Mouse (Mus musculus): Measurements from ENCODE around the gene Defb20. TPM values are rescaled to one million over a fixed set of nuclear protein-coding genes. Genes with fewer than 3 reads are reported as not detected.

Gene Defb20
- polyA plus RNA-seq, 1 experiment = 2,619 TPM

DNA sequence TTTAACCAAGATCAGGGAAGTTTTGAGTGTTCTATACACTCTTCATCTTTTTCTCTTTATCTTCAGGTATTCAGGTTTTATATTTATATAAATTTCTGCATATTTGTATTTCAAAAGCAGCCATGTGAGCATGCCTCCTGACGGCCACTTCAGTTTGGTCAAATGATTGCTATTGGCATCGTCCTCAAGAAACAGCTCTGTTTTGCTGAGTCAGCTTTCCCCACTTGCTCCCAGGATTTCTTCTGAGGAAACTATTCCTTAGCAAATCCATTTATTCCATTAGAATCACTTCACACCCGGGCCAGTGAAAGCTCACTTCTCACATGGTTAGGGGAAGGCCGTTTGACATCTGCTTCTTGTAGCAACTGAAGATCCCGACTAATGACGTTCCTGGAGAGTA lies 21.2 kb downstream of the Defb20 start:
- no peak for DNase-seq (ENCODE audit: low read depth)

DNA sequence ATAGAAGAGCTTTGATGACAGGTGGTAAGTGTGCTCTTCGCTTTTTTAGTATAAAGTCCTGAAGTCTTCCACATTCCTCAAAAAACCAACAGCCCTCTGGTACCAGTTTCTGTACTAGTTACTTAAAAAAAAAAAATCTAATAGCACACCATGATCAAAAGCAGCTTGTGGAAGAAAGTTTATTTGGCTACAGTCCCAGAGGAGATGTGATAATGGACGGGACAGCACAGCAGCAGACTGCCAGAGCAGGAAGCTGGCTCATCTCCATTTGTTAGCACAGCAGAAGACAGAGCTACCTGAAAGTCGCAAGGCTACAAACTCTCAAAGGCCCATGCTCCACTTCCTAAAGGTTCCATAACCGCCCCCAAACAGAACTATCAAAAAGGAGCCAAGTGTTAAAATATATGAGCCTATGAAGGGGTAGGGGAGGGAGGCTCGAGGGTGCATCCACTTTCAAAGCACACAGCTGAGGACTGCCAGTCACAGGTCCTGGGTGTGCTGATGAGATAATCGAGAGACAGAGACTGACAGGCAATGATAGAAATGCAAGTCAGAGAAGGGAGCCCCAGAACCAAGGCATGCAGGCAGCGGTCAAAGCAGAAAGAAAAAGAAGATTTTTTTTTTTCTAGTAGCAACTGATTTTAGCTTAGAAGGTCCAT lies 23.5 kb downstream of the Defb20 start:
- no peak for DNase-seq (ENCODE audit: low read depth)

DNA sequence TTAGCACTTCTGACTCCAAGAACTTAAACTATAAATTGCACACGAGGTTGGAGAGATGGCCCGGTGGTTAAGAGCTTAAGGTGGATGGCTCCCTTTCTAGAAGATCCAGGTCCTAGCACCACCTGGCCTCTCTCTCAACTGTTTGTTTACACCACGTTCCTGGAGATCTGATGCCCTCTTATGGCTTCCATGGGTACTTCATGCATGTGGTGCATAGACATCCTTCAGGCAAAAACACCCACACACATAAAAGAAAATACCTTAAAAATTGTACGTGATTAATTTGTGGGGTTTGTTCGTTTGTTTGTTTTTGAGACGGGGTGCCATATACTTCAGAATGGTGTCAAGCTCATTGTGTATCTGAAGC lies 24.0 kb downstream of the Defb20 start:
- no peak for DNase-seq (ENCODE audit: low read depth)

DNA sequence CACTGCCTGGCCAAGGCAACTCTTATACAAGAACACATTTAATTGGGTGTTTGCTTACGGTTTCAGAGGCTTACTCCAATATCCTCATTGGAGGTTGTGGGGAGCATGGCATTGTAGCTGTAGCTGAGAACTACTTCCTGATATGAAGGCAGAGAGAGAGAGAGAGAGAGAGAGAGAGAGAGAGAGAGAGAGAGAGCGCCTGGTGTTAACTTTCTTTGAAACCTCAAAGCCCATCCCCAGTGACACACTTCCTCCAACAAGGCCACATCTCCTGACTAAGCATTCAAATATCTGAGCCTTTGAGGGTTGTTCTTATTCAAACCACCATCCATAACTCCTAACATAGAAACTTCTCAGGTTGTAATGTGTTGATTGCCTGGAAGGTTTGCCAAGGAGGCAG lies 27.1 kb downstream of the Defb20 start:
- DNase-seq (ENCODE audit: low read depth) = no peak

DNA sequence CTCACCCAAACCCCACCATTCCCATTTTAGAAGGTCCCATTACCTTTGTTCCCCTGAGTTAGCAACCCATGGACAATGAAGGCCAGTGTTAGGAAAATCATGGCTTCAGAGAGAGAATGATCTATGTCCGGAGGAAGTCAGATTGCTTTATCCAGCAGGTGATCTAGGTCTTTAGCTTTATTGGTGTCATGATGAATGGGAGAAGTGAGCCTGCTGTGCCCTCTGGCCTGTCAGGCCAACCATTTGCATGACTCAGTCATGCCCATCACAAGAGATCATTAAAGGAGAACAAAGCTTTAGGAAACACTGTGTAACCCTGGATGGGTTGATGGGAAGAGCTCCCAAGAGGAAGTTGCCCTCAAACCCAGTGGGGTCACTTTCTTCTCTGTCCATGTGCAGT lies 34.7 kb downstream of the Defb20 start, which contains the start of gene Defb26:
Gene Defb26, minus strand, starts transcription at position 101 of the 400 bp plus-strand sequence.
- no peak for DNase-seq (ENCODE audit: low read depth)

DNA sequence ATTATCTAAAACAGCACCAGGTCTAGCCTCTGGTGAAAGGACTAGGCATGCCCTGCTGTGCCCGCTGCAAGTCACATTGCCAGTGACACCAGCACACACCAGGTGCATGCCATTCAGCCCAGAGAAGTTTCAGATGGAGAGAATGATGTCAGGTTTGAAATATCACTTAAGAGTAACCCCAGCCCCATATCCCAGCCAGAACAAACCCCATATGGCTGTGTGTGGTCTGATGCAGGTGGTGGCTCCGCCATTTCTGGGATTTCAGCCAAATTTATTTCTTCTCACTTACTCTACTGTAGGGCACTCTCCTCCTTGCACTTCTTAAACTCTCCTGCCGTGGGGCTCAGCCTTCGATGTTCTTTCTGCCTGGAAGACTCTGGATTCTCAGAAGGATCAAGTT lies 39.2 kb downstream of the Defb20 start:
- DNase-seq (ENCODE audit: low read depth) = no peak

DNA sequence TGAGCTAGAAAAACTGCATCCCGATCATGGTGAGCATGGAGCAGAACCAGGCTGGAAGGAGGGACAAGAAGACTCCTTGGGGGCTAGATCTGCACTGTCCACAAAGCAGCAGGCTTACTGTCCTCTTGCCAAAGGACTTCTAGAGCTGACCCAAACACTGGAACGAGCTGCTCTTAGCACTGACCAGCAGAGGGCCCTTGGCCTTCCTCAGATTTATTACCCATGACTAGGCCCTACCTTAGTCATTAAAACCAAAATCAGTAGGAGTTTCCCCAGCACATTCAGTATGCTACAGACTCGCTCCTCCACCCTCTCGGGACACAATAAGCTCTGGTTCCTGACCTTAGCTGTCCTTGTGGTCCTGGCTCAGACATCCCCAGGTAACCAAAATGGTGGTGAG lies 41.1 kb downstream of the Defb20 start, which contains the start of gene Defb28:
Gene Defb28, plus strand, starts transcription at position 275 of the 400 bp plus-strand sequence.
- DNase-seq (ENCODE audit: low read depth) = no peak

Other genes starting within 250 kb of the Defb20 start
- 82.0 and 93.5 TPM in 2 replicates for gene Tbc1d20, start 183.2 kb upstream of the Defb20 start, polyA plus RNA-seq (2012; rRNA removed)
- 140 and 169 TPM in 2 replicates for gene Rbck1, start 144.4 kb upstream of the Defb20 start, polyA plus RNA-seq (2012; rRNA removed)
- gene Trib3, start 133.0 kb upstream of the Defb20 start, polyA plus RNA-seq (2012; rRNA removed) = 3.6 and 4.3 TPM in 2 replicates
- gene Nrsn2, start 100.4 kb upstream of the Defb20 start, polyA plus RNA-seq (2012; rRNA removed) = 0.07 and 0.08 TPM in 2 replicates
- gene Sox12, start 79.0 kb upstream of the Defb20 start, polyA plus RNA-seq (2012; rRNA removed) = 14.0 and 20.1 TPM in 2 replicates
- gene Zcchc3, start 62.0 kb upstream of the Defb20 start, polyA plus RNA-seq (2012; rRNA removed) = 4.0 and 5.6 TPM in 2 replicates
- 1.5 and 3.9 TPM in 2 replicates for gene 6820408C15Rik, start 61.5 kb upstream of the Defb20 start, polyA plus RNA-seq (2012; rRNA removed)
- 374 and 466 TPM in 2 replicates for gene Defb23, start 12.4 kb upstream of the Defb20 start, polyA plus RNA-seq (2012; rRNA removed)
- 427 and 445 TPM in 2 replicates for gene Defb22, start 13.1 kb downstream of the Defb20 start, polyA plus RNA-seq (2012; rRNA removed)
- 162 and 254 TPM in 2 replicates for gene Defb26, start 34.6 kb downstream of the Defb20 start, polyA plus RNA-seq (2012; rRNA removed)
- gene Defb28, start 41.2 kb downstream of the Defb20 start, polyA plus RNA-seq (2012; rRNA removed) = 568 and 1,189 TPM in 2 replicates
- 275 and 317 TPM in 2 replicates for gene Defb29, start 63.0 kb downstream of the Defb20 start, polyA plus RNA-seq (2012; rRNA removed)
- gene Gm17416, start 92.3 kb downstream of the Defb20 start, polyA plus RNA-seq (2012; rRNA removed) = under 0.01 and 893 TPM in 2 replicates
- 358 and 473 TPM in 2 replicates for gene Defb21, start 95.7 kb downstream of the Defb20 start, polyA plus RNA-seq (2012; rRNA removed)
- 9.6 and 11.3 TPM in 2 replicates for gene Defb19, start 103.2 kb downstream of the Defb20 start, polyA plus RNA-seq (2012; rRNA removed)
- 162 and 204 TPM in 2 replicates for gene Defb45, start 122.3 kb downstream of the Defb20 start, polyA plus RNA-seq (2012; rRNA removed)
- gene Defb36, start 127.3 kb downstream of the Defb20 start, polyA plus RNA-seq (2012; rRNA removed) = 5.4 and 9.0 TPM in 2 replicates
- gene Defb25, start 146.0 kb downstream of the Defb20 start, polyA plus RNA-seq (2012; rRNA removed) = 6,893 and 7,961 TPM in 2 replicates
- gene Rem1, start 149.9 kb downstream of the Defb20 start, polyA plus RNA-seq (2012; rRNA removed) = 41.5 and 49.3 TPM in 2 replicates
- 162 and 163 TPM in 2 replicates for gene H13, start 192.4 kb downstream of the Defb20 start, polyA plus RNA-seq (2012; rRNA removed)
- 7.6 and 9.0 TPM in 2 replicates for gene Mcts2, start 210.0 kb downstream of the Defb20 start, polyA plus RNA-seq (2012; rRNA removed)